Mouse (Mus musculus): ENCODE measurements at regions not wholly inside any gene's neighbourhood (a gene's known extent, or its start where the extent isn't known, plus 50 kb on each side); places are given as distances from the start of the nearest gene placed in this dataset.
"Not testable (repeated sequence)": the region's sequence is repeated elsewhere in the genome, so short reads cannot be mapped to it uniquely, and the experiment has no call there.

GRCm38 (mm10) chr3:121584317-121584716 is 52.1 kb upstream of the Slc44a3 start:
- no peak for DNase-seq (ENCODE audit: low spot score in 2 of 2)

GRCm38 (mm10) chr3:121582711-121583110 is 50.5 kb upstream of the Slc44a3 start:
- DNase-seq (ENCODE audit: low spot score in 2 of 2): not testable (repeated sequence)
